Mouse (Mus musculus) heart, postnatal 0 days (tissue): ENCODE measurements at regions not wholly inside any gene's neighbourhood (a gene's known extent, or its start where the extent isn't known, plus 50 kb on each side); places are given as distances from the start of the nearest gene placed in this dataset.

Experiments
- CTCF ChIP-seq: IDR thresholded peaks from 2 replicates; pipeline ENCODE4 v1.5.1; 2016; ENCODE audit warnings: antibody characterized with exemption, control low read depth, low read depth
- EP300 ChIP-seq: IDR thresholded peaks from 2 replicates; pipeline ENCODE4 v1.6.1; 2016; ENCODE audit warnings: antibody characterized with exemption, low read depth

DNA sequence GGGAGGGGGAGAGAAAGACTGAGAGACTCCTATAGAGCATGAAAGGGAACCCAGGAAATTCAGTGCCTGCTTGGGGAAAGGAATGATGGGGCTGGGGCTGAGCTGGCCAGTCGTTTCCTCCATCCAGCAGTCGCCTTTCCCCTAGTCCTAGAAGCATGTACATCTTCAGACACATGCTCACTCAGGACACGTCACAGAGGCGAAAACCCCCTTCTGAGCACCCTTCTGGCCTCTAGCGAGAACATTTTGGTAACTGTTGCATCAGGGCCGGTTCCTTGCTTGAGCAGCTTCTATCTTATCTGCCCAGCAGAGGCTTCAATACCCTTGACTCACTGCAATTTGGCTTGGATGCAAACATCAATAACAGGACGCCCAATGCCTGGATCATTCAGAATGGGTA, 737.6 kb upstream of the 4930452B06Rik start:
- TF ChIP-seq CTCF: no peak
- TF ChIP-seq EP300: no peak
